Mouse (Mus musculus): ENCODE results near the gene Cdh13. TPM values are rescaled to one million over a fixed set of nuclear protein-coding genes. Genes with fewer than 3 reads are reported as not detected.

Cdh13 gene
- polyA plus RNA-seq, 1 experiment from 2014 or later, result 15.7 TPM

- H3K27ac ChIP-seq, result no peak overlapping the region
- no peak overlapping the region for H3K9ac ChIP-seq
- no peak overlapping the region for H3K4me2 ChIP-seq (replicated peaks)
- H3K36me3 ChIP-seq, result no peaks in the 10 kb centered on the region
- H3K4me1 ChIP-seq, result peaks cover 8% of the 10 kb centered on the region
- peaks cover 11% of the 10 kb centered on the region; the same call in 1 of the 2 replicates for H3K27me3 ChIP-seq
- no peaks in the 10 kb centered on the region for H3K9me3 ChIP-seq
- no peak for ATAC-seq (ENCODE audit: low FRiP score, low read depth)
- no peak overlapping the region for H3K4me3 ChIP-seq
- WGBS, result 77% methylated on average over 6 of the region's 6 CpGs
Measured at GRCm38 (mm10) chr8:119018675-119019074, 735.1 kb downstream of the Cdh13 start.

GRCm38 (mm10) chr8:119020781-119021180 is 737.2 kb downstream of the Cdh13 start:
- ATAC-seq (ENCODE audit: low FRiP score, low read depth), result no peak
- 30% methylated on average over 11 of the region's 11 CpGs for WGBS
- H3K4me2 ChIP-seq (replicated peaks), result no peak overlapping the region

GRCm38 (mm10) chr8:119021478-119021877 is 737.9 kb downstream of the Cdh13 start:
- no peak for ATAC-seq (ENCODE audit: low FRiP score, low read depth)
- H3K9ac ChIP-seq, result no peak overlapping the region
- peaks cover 8% of the 10 kb centered on the region for H3K4me1 ChIP-seq
- H3K27me3 ChIP-seq, result peaks cover 7% of the 10 kb centered on the region; the same call in 1 of the 2 replicates
- H3K4me2 ChIP-seq (replicated peaks), result no peak overlapping the region
- WGBS, result 84% methylated on average over 11 of the region's 11 CpGs
- no peak overlapping the region for H3K27ac ChIP-seq
- no peak overlapping the region for H3K4me3 ChIP-seq
- no peaks in the 10 kb centered on the region for H3K36me3 ChIP-seq
- H3K9me3 ChIP-seq, result peaks cover 7% of the 10 kb centered on the region; the same call in 1 of the 2 replicates

More at GRCm38 (mm10) chr8:119020781-119021180, 737.2 kb downstream of the Cdh13 start:
- no peak overlapping the region for H3K27ac ChIP-seq
- H3K9me3 ChIP-seq, result peaks cover 7% of the 10 kb centered on the region; the same call in 1 of the 2 replicates
- H3K36me3 ChIP-seq, result no peaks in the 10 kb centered on the region
- H3K4me3 ChIP-seq, result no peak overlapping the region
- H3K4me1 ChIP-seq, result peaks cover 8% of the 10 kb centered on the region
- H3K9ac ChIP-seq, result no peak overlapping the region
- peaks cover 7% of the 10 kb centered on the region; the same call in 1 of the 2 replicates for H3K27me3 ChIP-seq

GRCm38 (mm10) chr8:119022301-119022870 is 738.9 kb downstream of the Cdh13 start:
- no peaks in the 10 kb centered on the region for H3K36me3 ChIP-seq
- H3K9me3 ChIP-seq, result peaks cover 7% of the 10 kb centered on the region; the same call in 1 of the 2 replicates
- no peak overlapping the region for H3K9ac ChIP-seq
- no peak overlapping the region for H3K27ac ChIP-seq
- WGBS, result 72% methylated on average over 9 of the region's 9 CpGs
- no peak; the same call in 1 of the 2 replicates for ATAC-seq (ENCODE audit: low FRiP score, low read depth)
- H3K4me3 ChIP-seq, result no peak overlapping the region
- peaks cover 8% of the 10 kb centered on the region for H3K4me1 ChIP-seq
- H3K4me2 ChIP-seq (replicated peaks), result no peak overlapping the region
- H3K27me3 ChIP-seq, result peaks cover 7% of the 10 kb centered on the region; the same call in 1 of the 2 replicates

GRCm38 (mm10) chr8:119033398-119033797 is 749.9 kb downstream of the Cdh13 start:
- Histone ChIP-seq H3K4me2 (replicated peaks) (no peak overlapping the region), H3K9ac (no peak overlapping the region), H3K4me1 (no peaks in the 10 kb centered on the region), H3K9me3 (peaks cover 3% of the 10 kb centered on the region; the same call in 1 of the 2 replicates), H3K4me3 (no peak overlapping the region), H3K27ac (no peak overlapping the region), H3K27me3 (no peaks in the 10 kb centered on the region), H3K36me3 (no peaks in the 10 kb centered on the region)
- ATAC-seq (ENCODE audit: low FRiP score, low read depth), result no peak
- 79% methylated on average over 11 of the region's 11 CpGs for WGBS

GRCm38 (mm10) chr8:119034037-119034436 is 750.5 kb downstream of the Cdh13 start:
- Histone ChIP-seq H3K4me2 (replicated peaks) (no peak overlapping the region), H3K9me3 (peaks cover 3% of the 10 kb centered on the region; the same call in 1 of the 2 replicates), H3K27me3 (no peaks in the 10 kb centered on the region), H3K36me3 (no peaks in the 10 kb centered on the region), H3K4me1 (no peaks in the 10 kb centered on the region), H3K9ac (no peak overlapping the region), H3K4me3 (no peak overlapping the region), H3K27ac (no peak overlapping the region)
- 74% methylated on average over 3 of the region's 3 CpGs for WGBS
- no peak for ATAC-seq (ENCODE audit: low FRiP score, low read depth)

GRCm38 (mm10) chr8:119035126-119035525 is 751.6 kb downstream of the Cdh13 start:
- 84% methylated on average over 7 of the region's 7 CpGs for WGBS
- H3K4me2 ChIP-seq (replicated peaks), result no peak overlapping the region
- no peak for ATAC-seq (ENCODE audit: low FRiP score, low read depth)
- H3K4me1 ChIP-seq, result no peaks in the 10 kb centered on the region
- H3K27ac ChIP-seq, result no peak overlapping the region
- no peak overlapping the region for H3K9ac ChIP-seq
- H3K4me3 ChIP-seq, result no peak overlapping the region
- H3K27me3 ChIP-seq, result no peaks in the 10 kb centered on the region
- no peaks in the 10 kb centered on the region for H3K36me3 ChIP-seq
- peaks cover 3% of the 10 kb centered on the region; the same call in 1 of the 2 replicates for H3K9me3 ChIP-seq

GRCm38 (mm10) chr8:119037571-119037970 is 754.0 kb downstream of the Cdh13 start:
- Histone ChIP-seq H3K9me3 (no peaks in the 10 kb centered on the region), H3K4me1 (no peaks in the 10 kb centered on the region), H3K36me3 (no peaks in the 10 kb centered on the region), H3K27me3 (no peaks in the 10 kb centered on the region), H3K27ac (no peak overlapping the region), H3K4me3 (no peak overlapping the region), H3K4me2 (replicated peaks) (no peak overlapping the region), H3K9ac (no peak overlapping the region)
- ATAC-seq (ENCODE audit: low FRiP score, low read depth), result no peak
- 91% methylated on average over 11 of the region's 11 CpGs for WGBS

- H3K27me3 ChIP-seq, result no peaks in the 10 kb centered on the region
- no peaks in the 10 kb centered on the region for H3K4me1 ChIP-seq
- no peaks in the 10 kb centered on the region for H3K36me3 ChIP-seq
- no peak overlapping the region for H3K4me2 ChIP-seq (replicated peaks)
- no peak overlapping the region for H3K9ac ChIP-seq
- no peak overlapping the region for H3K27ac ChIP-seq
- 92% methylated on average over 2 of the region's 2 CpGs for WGBS
- ATAC-seq (ENCODE audit: low FRiP score, low read depth), result no peak
- no peaks in the 10 kb centered on the region for H3K9me3 ChIP-seq
- no peak overlapping the region for H3K4me3 ChIP-seq
Measured at GRCm38 (mm10) chr8:119039358-119039757, 755.8 kb downstream of the Cdh13 start.

- H3K9ac ChIP-seq, result no peak overlapping the region
- 71% methylated on average over 5 of the region's 5 CpGs for WGBS
- H3K27me3 ChIP-seq, result no peaks in the 10 kb centered on the region; the same call in 1 of the 2 replicates
- H3K36me3 ChIP-seq, result no peaks in the 10 kb centered on the region
- no peaks in the 10 kb centered on the region for H3K4me1 ChIP-seq
- H3K27ac ChIP-seq, result no peak overlapping the region
- ATAC-seq (ENCODE audit: low FRiP score, low read depth), result no peak
- no peak overlapping the region for H3K4me2 ChIP-seq (replicated peaks)
- no peaks in the 10 kb centered on the region for H3K9me3 ChIP-seq
- H3K4me3 ChIP-seq, result no peak overlapping the region
Measured at GRCm38 (mm10) chr8:119057876-119058275, 774.3 kb downstream of the Cdh13 start.

- no peak for ATAC-seq (ENCODE audit: low FRiP score, low read depth)
- Histone ChIP-seq H3K4me1 (no peaks in the 10 kb centered on the region), H3K9me3 (no peaks in the 10 kb centered on the region), H3K4me2 (replicated peaks) (no peak overlapping the region), H3K27ac (no peak overlapping the region), H3K36me3 (no peaks in the 10 kb centered on the region), H3K4me3 (no peak overlapping the region), H3K9ac (no peak overlapping the region), H3K27me3 (peaks cover 8% of the 10 kb centered on the region)
- 72% methylated on average over 12 of the region's 12 CpGs for WGBS
Measured at GRCm38 (mm10) chr8:119061671-119062070, 778.1 kb downstream of the Cdh13 start.

- no peaks in the 10 kb centered on the region for H3K4me1 ChIP-seq
- 15% methylated on average over 11 of the region's 11 CpGs for WGBS
Measured at GRCm38 (mm10) chr8:119064523-119064922, 781.0 kb downstream of the Cdh13 start.

GRCm38 (mm10) chr8:119072291-119072690 is 788.8 kb downstream of the Cdh13 start:
- 69% methylated on average over 6 of the region's 6 CpGs for WGBS
- Histone ChIP-seq H3K27ac (no peak overlapping the region), H3K9ac (no peak overlapping the region), H3K4me2 (replicated peaks) (no peak overlapping the region), H3K4me1 (no peaks in the 10 kb centered on the region), H3K9me3 (no peaks in the 10 kb centered on the region), H3K36me3 (no peaks in the 10 kb centered on the region), H3K4me3 (no peak overlapping the region), H3K27me3 (no peaks in the 10 kb centered on the region)
- no peak for ATAC-seq (ENCODE audit: low FRiP score, low read depth)

More at GRCm38 (mm10) chr8:119064523-119064922, 781.0 kb downstream of the Cdh13 start:
- Histone ChIP-seq H3K27me3 (peaks cover 8% of the 10 kb centered on the region), H3K9me3 (no peaks in the 10 kb centered on the region), H3K27ac (no peak overlapping the region), H3K4me2 (replicated peaks) (no peak overlapping the region), H3K4me3 (no peak overlapping the region), H3K9ac (no peak overlapping the region), H3K36me3 (no peaks in the 10 kb centered on the region)
- no peak for ATAC-seq (ENCODE audit: low FRiP score, low read depth)
